Mouse (Mus musculus) cerebellum, postnatal 36 days (tissue): ENCODE data around the gene Ttc28.
A peak's percentile ranks its signal among the peaks of the same experiment; 100 is the strongest.
"Not testable (repeated sequence)": the region's sequence is repeated elsewhere in the genome, so short reads cannot be mapped to it uniquely, and the experiment has no call there.

Experiments
- DNase-seq, 2 experiments: peaks; one replicate each; pipeline ENCODE4 v3.0.0; 2021 to 2022; ENCODE audit warnings: mixed read lengths in 2 of 2

Gene Ttc28

DNA sequence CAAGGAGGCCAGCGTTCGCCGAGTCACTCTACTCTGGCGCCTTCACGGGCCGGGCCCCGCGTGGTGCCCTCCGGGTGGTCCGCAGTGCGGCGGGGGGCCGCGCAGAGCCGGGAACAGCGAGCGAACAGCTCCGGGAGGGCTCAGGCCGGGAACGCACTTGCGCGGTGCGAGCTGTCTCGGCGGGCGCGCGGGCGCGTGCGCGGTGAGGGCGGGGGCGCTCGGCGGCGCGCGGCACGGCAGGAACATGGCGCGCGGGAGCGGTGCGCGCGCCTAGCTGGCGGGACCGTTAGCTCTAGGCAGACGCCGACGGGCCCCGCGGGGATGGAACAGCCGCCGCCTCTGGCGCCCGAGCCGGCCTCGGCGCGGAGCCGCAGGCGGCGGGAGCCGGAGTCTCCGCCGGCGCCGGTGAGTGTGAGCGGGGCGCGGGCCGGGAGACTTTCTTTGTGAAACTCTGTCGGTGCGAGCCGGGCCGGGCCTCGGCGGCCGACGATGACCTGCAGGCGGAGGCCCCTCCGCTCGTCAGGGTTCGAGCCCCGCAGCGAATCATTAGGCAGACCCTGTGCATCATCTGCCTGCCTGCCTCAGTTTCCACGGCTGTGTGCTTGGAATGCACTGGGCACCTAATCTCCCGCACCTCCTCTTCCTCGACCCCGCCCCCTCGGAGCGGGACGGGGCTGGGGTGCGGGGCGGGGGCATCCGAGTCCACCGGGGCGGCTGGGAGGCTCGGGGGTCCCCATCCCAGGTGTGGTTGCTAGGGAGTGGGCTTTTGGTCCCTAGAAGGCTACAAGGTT lies at the start of gene Ttc28:
Gene Ttc28 (plus strand): TSS at position 220 of the 791 bp plus-strand sequence.
- peak; percentile 82 to 87 for DNase-seq

DNA sequence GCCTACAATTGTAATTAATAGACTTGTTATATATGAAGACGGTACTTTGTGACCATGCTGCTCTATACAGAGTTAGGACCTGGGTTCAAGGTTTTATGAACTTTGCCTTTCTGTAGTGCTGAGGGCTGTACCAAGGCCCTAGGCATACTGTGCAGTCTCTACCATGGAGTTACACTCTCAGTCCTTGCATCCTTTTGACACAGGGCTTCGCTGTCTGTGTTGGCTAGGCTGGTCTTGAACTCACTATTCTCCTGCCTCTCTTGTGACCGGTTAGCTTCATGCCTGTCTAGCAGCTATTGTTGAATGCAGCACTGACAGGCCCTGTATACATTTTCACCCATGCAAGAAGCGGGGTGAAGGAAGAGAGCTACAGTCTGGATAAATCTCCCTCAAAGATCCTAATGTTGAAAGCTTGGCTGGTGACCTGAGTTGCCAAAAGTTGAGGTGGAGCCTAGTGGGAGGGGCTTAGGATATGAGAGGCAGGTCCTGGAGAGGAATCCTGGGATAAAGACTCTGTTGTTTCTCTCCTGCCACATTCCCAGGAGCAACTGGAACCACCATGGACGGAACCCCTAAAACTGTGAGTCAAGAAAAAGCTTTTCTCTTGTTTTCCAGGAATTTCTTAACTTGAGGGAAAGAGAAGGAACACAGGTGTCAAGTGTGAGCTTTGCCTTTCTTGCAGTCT lies 48.4 kb upstream of the Ttc28 start:
- no peak for DNase-seq

DNA sequence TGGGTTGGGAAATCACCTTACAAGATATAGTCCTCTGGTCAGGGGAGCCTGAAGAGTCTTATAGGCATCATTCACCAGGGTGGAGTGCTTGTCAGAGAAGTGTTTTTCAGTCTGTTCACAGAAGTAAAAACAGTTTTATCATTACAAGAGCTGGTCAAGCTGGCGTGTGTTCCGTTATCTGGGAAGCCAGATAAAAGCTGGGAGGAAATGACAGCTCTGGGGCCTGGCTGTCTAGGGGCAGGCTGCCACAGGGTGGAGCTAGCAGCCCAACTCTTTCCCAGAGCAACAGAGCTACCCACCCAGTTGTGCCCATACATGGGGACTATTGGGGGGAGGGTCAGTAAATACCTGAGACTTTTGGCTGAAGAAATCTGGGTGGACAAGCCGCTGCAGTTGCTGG lies 43.6 kb upstream of the Ttc28 start:
- DNase-seq: peak; percentile 24 to 34

DNA sequence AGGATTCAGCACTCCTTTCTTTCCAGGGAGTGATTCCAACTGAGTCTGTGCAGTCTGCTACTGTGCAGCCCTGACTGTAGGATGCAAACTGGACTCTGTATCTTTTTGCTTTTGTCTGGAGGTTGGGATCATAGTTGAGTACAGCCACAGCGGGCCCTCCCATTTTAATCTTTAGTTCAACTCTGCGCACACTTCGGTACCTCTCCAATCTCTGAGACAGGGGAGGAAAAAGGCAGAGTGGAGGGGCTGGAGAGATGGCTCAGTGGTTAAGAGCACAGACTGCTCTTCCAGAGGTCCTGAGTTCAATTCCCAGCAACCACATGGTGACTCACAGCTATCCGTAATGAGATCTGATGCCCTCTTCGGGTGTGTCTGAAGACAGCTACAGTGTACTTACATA lies 41.6 kb upstream of the Ttc28 start:
- not testable (repeated sequence) for DNase-seq

DNA sequence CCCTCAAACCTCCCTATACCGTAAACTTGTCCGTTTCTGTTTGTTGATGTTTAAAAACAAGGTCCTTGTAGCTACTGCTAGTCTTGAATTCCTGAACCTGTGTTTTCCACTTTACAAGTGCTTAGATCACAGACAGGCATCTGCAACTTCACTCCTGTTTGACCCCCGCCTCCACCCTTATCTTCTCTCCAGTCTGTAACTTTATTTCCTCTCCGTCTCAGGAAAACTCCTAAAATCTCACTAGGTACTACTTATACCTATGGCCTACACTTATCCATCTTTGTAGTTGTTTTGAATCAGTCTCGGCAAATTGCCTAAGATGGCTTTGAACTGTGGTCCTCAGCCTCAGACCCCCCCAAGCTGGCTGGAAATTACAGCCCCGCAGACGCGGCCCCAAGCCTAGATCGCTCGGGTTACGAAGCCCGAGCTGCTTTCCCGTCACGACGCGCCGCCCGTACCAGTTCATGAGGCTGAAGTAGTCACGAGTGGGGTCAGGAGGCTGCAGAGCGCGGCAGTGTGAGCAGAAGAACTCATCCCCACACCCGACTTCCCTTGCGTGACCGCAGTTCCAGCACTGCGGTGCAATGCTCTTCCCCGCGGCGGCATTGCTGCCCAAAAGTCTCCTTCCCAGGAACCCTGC lies 40.4 kb upstream of the Ttc28 start:
- DNase-seq: no peak

DNA sequence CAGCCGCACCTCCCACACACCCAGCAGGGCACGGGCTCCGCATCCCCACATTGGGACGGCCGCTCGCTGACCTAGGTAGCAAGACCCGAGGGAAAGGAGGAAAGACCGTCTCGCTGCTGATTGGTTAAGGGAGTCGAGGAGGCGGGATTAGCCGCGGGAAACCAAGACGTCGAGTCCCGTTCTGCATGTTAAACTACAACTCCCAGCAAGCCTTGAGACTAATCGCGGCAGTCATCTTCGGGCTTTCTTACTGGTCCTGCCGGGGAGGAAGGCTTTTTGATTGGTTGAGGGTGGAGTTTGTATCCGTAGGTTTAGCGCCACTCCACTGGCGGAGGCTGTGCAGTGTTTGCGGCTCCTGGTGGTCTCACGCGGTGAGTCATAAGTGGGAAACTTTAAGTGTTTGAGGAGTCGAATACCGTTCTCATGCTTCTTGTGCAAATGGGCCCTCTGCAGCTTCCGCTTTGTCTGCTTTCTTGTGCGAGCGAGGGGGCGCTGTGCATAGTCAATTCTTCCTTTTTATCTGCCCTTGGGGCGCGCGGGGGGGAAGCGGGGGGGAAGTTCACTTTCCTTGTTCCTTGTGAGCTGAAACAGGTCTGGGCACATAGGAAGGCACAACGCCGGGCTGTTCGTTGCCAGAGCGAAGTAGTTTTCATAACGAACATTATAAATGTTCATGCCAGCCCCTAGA lies 39.8 kb upstream of the Ttc28 start, which contains the start of the genes Hscb and Chek2:
Gene Hscb (minus strand): TSS at position 100 of the 688 bp plus-strand sequence.
Gene Chek2 (plus strand): TSS at position 302 of the 688 bp plus-strand sequence.
- DNase-seq: peak; percentile 98 to 100

DNA sequence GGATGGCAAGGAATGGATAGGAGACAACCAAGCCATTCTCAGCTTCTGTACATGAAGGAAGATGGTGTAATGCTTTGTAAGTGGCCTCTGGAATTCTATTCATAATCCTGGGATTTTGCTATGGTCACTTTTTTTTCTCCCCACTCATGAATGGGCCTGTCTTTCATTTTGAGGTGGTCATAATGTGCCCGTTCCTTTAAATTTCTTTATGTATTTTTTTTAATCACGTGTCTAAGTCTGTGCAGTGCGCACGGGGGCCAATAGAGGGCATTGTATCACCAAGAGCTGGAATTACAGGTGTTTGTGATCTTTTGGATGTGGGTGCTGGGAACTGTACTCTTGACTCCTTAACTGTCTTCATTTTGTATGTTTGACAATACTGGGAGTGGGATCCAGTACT lies 39.1 kb upstream of the Ttc28 start:
- DNase-seq: peak; percentile 51 to 53

DNA sequence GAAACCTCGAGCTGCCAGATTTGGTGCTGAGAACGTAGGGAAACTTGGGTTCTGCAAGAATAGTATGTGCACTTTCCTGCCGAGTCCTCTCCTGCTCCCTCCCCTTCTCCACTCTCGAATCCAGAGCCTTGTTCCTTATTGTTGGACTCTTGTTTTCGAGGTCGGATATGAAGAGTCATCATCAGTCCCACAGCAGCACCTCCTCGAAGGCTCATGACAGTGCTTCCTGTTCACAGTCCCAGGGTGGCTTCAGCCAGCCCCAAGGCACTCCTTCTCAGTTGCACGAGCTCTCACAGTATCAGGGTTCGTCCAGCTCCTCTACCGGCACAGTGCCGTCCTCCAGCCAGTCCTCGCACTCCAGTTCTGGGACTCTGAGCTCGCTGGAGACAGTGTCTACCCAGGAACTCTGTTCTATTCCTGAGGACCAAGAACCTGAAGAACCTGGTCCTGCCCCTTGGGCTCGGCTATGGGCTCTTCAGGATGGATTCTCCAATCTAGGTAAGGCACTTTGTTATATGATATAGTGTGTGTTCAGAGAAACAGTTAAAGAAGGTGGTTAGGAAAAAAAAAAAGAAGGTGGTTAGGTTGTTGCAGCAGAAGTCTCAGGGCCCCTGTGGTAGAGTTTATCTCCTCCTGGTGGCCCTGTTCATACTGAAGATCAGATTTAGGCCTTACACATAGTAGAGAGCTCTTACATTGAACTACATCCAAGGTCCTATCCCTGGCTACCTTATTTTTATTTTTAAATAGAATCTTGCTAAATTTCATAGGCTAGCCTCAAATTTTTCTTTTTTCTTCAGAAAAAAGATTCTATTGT lies 38.3 kb upstream of the Ttc28 start:
- no peak for DNase-seq

DNA sequence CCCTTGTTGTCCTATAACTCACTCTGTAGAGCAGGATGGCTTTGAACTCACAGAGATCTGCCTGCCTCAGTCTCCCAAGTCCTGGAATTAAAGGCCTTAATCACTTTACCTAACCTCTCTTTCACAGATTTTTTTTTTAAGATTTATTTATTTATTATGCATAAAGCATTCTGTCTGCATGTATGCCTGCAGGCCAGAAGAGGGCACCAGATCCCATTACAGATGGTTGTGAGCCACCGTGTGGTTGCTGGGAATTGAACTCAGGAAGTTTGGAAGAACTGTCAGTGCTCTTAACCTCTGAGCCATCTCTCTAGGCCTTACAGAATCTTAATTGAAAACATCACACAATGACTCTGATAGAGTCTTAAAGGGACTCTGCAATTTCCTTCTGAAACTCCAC lies 26.6 kb upstream of the Ttc28 start:
- DNase-seq: no peak

DNA sequence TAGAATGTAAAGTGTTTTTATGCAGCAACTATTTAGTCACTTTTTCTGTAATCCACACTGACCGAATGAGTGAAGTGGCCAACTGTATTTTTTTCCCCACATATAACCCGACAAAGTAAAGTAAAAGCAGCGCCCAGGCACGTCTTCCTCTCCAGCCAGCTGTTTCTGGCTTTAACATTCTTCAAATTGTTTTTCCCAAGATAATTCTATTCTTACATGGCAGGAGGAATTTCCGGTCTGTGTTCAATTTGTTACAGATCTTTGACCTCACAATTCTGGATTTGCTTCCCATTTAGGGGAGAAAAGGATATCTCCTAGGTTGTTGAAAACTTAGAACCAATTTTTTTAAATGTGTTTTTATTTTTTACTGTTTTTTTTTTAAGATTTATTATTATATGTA lies 22.5 kb upstream of the Ttc28 start:
- DNase-seq: no peak

DNA sequence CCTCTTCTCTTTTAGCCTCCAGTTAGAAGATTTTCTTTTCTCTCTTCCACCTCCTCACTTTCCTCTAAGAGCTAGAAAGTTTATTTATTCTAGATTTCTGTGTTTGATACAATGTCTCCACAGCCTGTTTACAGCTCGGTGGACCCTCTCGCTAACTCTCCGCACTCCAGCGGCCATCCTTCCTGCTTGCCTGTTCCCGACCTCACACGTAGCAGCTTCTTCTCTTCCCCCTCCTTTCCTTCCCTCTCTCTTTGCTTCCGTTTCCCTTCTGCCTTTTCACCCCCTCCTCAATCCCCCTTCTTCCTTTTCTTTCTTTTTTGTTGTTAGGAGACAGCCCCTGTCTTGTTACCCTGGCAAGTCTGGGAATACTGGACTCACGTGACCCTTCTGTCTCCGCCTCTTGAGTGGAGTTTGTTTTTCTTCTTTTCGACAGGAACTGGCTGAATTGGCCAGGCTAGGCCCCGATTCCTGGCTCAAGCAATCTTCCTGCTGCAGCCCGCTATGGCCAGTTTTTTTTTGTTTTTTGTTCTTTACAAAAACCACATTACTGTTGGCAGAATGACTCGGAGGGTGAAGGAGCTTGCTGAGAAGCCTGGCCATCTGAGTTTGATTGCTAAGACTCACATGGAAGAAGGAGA lies 20.5 kb upstream of the Ttc28 start:
- DNase-seq: no peak

DNA sequence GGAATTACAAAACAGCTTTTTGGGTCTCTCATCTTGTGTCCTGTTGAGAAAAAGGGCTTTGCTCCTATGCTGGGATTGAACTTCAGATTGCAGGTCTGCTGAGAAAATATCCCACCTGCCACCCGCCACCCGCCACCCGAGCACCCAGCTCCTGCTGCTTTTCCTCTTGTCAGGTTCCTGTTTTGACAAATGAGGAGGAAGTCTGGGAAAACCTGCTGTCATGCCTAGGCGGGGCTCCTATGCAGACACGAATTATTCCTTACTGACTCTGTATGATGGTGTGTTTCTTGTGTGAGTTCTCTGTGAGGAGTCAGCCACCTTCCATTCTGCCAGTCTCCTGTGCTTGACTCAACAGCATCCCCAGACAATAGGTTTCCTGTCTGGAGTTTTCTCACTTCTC lies 19.2 kb upstream of the Ttc28 start:
- no peak for DNase-seq

DNA sequence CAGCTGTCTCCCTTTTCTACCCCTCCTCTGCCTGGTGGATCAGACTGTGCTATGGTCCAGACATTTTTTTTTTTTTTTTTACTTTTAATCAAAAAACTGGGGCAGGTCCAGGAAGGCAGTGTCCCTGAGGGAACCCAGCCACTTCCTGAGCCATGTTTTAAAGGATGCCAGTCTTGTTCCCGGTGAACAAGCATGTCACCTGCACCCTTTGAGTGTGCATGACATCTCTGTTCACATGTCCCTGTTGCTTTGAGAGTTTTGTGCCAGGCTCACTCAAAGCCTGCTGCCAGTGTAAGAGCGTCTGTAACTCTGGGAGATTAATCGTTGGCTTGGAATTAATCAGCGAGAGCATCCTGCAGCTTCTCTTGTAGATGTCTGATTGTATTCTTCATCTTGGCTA lies 11.1 kb upstream of the Ttc28 start:
- no peak for DNase-seq

DNA sequence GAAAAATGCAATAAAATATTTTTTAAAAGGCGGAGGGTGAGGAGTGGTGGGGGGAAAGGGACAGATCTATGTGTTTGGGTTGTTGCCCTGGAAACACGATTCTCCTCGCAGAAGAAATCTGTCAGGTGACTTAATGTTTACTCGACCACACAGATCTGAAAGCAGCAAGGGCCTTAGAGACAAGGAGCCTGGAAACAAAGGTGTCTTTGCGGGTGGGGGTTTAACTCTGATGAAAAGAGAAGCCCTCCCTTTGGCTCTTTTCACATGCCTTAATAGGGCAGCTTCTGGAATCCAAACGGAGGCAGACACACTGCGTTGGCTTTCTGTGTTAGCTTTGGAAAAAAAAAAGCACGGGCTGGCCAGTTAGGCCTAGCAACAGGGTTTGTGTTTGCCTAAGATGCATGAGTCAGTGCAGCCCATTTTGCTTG lies 10.3 kb upstream of the Ttc28 start:
- DNase-seq: no peak

DNA sequence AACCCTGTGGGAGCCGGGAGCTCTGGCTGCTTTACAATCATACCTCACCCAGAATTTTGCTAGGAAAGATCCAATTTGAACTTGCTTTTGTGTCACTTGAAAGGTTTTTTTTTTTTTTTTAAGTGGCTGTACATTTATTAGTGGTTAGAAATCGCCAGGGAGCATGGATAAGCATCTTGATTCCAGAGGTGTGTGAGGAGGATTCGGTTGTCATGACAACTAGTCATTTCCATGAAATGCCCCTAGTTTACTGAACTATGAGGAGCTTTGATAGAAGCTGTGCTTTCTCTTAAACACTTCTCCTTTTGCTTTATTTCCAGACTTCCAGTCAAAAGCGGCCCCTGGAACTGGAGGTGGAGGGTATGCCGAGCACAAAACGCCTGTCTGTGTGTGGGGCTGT lies 6.4 kb upstream of the Ttc28 start:
- no peak for DNase-seq

DNA sequence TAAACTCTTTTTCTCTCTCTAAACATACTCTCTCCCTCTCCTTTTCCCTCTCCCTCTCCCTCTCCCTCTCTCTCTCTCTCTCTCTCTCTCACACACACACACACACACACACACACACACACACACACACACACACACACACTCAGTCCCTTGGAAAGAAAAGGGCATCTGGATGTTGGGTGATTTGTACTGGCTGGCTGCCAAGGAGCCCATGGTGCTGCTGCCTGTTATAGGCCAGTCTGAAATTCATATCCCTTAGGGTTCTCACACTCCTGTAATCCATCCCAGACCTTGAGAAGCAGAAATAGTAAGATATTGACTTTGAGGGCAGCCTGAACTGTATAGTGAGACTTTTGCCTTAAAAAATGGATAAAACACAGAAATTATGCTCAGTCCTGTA lies 4.9 kb upstream of the Ttc28 start:
- no peak for DNase-seq

DNA sequence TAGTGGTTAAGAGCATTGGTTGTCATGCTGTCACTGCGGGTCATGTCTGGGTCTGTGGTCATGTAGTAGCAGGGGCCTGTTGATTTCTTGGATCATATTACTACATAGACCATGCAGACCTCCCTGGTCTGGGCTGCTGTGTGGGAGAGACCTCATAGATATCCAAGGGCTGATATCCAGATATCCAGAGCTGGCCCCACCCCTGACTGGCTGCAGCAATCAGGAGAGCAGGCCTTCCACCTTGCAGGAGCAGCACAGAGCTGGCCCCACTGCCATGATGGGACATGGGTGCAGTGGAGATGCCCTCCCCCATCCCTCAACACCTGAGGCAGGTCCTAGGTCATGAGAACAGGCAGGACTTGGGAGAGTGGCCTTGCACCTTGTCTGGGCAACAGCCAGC lies 4.3 kb upstream of the Ttc28 start:
- DNase-seq: no peak

DNA sequence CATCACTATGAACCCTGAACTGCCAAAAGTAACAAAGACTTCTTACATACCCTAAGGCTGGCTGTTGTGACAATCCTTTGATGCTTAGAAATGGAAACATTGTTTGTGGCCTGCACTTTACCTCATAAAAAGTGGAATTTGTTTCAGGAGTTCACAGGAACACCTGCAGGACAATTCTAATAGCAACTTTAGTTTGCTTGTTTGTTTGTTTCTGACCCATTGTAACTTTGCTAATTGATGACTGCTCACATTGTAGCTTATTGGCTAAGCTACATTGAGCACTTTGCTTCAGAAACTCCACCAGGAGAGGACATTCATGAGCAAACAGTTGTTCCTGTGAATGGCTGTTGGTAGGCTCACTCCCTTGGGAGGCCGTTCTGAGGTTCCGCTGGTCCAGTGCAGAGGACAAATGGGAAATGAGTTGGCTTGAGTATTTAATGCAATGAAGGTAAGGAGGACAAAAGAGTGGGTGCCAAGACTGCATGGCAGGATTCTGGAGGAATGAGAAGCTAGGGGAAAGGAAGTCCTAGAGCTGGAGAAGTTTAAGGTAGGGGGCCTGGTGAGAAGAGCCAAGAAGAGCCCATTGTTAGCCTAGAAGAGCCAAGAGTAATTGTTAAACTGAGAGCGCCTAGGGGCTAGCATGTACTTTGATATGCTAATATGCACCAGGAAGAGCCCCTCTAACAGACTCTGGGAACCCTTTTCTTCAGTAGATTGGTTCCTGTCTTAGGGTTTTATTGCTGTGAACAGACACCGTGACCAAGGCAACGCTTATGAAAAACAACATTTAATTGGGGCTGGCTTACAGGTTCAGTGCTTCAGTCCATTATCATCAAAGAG lies 1.7 kb upstream of the Ttc28 start:
- no peak for DNase-seq

DNA sequence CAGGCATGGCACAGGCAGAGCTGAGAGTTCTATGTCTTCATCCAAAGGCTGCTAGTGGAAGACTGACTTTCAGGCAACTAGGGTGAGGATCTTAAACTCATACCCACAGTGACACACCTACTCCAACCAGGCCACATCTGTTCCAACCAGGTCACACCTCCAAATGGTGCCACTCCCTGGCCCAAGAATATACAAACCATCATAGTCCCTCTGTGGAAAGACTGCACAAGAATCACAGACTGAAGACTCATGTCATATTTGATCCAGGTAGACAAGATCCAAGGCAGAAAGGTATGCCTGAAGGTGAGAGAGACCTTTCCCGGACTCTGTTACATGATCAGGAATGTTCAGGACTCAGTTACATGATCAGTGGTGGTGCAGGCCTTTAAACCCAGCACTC lies 1.1 kb upstream of the Ttc28 start:
- DNase-seq: not testable (repeated sequence)

DNA sequence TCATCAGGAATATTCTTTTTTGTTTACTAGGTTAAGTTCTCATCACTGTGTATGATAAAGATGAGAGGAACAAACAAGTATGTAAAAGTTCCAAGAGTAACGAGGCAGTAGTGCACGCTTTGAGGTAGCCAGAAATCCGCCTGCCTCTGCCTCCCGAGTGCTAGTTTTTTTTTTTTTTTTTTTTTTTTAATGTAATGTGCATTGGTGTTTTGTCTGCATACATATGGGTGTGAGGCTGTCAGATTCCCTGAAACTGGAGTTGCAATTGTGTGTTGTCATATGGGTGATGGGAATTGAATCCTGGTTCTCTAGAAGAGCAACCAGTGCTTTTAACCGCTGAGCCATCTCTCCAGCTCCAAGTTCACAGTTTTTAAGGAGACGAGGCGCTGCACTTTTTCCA lies 561 bp upstream of the Ttc28 start:
- no peak for DNase-seq

DNA sequence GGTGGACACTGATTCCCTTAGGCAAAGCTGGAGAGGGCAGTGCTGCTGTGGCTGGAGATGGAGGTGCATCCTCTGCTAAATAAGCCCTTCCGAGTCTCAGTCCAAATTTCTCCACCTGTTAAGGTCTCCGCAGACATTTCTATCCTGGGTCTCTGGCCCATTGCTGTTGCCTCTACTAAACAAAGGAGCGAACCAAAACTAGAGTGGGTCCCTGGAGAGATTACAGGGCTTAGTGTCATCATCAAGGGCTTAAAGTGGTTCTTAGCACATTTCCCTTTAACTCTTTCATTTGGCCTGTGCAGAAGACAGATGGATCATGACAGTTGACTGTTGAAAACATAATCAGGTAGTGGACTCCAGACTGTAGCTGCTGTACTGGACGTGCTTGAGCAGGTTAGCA lies 9.0 kb downstream of the Ttc28 start:
- no peak for DNase-seq
